Mouse (Mus musculus): ENCODE results near the gene Gm21477. TPM values are rescaled to one million over a fixed set of nuclear protein-coding genes. Genes with fewer than 3 reads are reported as not detected.

Gene Gm21477
- not detected in 4 replicates for total RNA-seq (2023; ENCODE audit: inconsistent age)

GRCm38 (mm10) chrY:87116521-87116920, at the start of gene Gm21477:
Gm21477 (plus strand) TSS chrY:87116821.

